Mouse (Mus musculus) forebrain, embryonic 15.5 days (tissue): ENCODE measurements around the gene Isl1. TPM values are rescaled to one million over a fixed set of nuclear protein-coding genes. Genes with fewer than 3 reads are reported as not detected.

Source experiments
- ATAC-seq: fragments of 200-750 bp; cut with Nextera tagmentation; replicated peaks from 2 replicates; pipeline ENCODE4 v1.8.0; 2017; ENCODE audit warnings: mild to moderate bottlenecking, moderate TSS enrichment, moderate library complexity
- H3K27ac ChIP-seq: fragments of 300-500 bp; sonication (generic); replicated peaks from 2 replicates; pipeline ENCODE4 v1.5.1; 2015; ENCODE audit warnings: mild to moderate bottlenecking, inconsistent platforms
- H3K27me3 ChIP-seq: fragments of 300-500 bp; sonication (generic); 2 replicates; pipeline ENCODE4 v1.6.1; 2015; ENCODE audit warnings: inconsistent platforms
- H3K36me3 ChIP-seq: fragments of 300-500 bp; sonication (generic); 2 replicates; pipeline ENCODE4 v1.6.1; 2015; ENCODE audit warnings: mild to moderate bottlenecking, inconsistent platforms
- H3K4me1 ChIP-seq: fragments of 300-500 bp; sonication (generic); 2 replicates; pipeline ENCODE4 v1.6.1; 2015; ENCODE audit warnings: inconsistent platforms
- H3K4me2 ChIP-seq: fragments of 300-500 bp; sonication (generic); replicated peaks from 2 replicates; pipeline ENCODE4 v1.6.1; 2015; ENCODE audit warnings: mild to moderate bottlenecking, inconsistent platforms
- H3K4me3 ChIP-seq: fragments of 300-500 bp; sonication (generic); 2 replicates; pipeline ENCODE4 v1.5.1; 2015; ENCODE audit warnings: mild to moderate bottlenecking, inconsistent platforms
- H3K9ac ChIP-seq: fragments of 300-500 bp; sonication (generic); replicated peaks from 2 replicates; pipeline ENCODE4 v1.6.1; 2015; ENCODE audit warnings: mild to moderate bottlenecking, inconsistent platforms
- H3K9me3 ChIP-seq: fragments of 300-500 bp; sonication (generic); 2 replicates; pipeline ENCODE4 v1.6.1; 2016; ENCODE audit warnings: inconsistent platforms
- WGBS: fragments of 180-500 bp; shearing (Covaris S2); methylation state at CpG from one replicate; pipeline ENCODE4 v1.1.7; 2015; ENCODE audit warnings: mixed read lengths; 5-methylcytosine and 5-hydroxymethylcytosine counted together
- polyA plus RNA-seq: library from polyadenylated mRNA; unstranded; fragments of >200 nt; fragmentation: Nextera tagmentation; extraction: Ambion mirVana; gene quantifications from 2 replicates; pipeline ENCODE4 v1.2.1, GENCODE M21; 2015

Gene Isl1
- polyA plus RNA-seq, 1 experiment from 2014 or later = 65.4 TPM

- 5% methylated on average over 27 of the region's 27 CpGs for WGBS
- peak; percentile 51 for ATAC-seq
- Histone ChIP-seq H3K4me2 (peak overlapping the region; percentile 24; the same call in 1 of the 2 replicates), H3K9me3 (no peaks in the 10 kb centered on the region), H3K4me1 (peaks cover 14% of the 10 kb centered on the region; the same call in 1 of the 2 replicates), H3K27me3 (peaks cover 64% of the 10 kb centered on the region), H3K36me3 (no peaks in the 10 kb centered on the region), H3K4me3 (peak overlapping the region; percentile 0; the same call in 1 of the 2 replicates), H3K9ac (no peak overlapping the region), H3K27ac (no peak overlapping the region)
Observed at GRCm38 (mm10) chr13:116293301-116294150, 16.0 kb downstream of the Isl1 start.

GRCm38 (mm10) chr13:116289655-116290054, 19.8 kb downstream of the Isl1 start:
- Histone ChIP-seq H3K36me3 (no peaks in the 10 kb centered on the region), H3K4me1 (peaks cover 6% of the 10 kb centered on the region; the same call in 1 of the 2 replicates), H3K9ac (no peak overlapping the region), H3K9me3 (no peaks in the 10 kb centered on the region), H3K27me3 (peaks cover 32% of the 10 kb centered on the region), H3K4me3 (no peak overlapping the region), H3K27ac (no peak overlapping the region), H3K4me2 (no peak overlapping the region)
- ATAC-seq = no peak
- WGBS = 98% methylated on average over 1 of the region's 1 CpGs

- no peak overlapping the region for H3K4me2 ChIP-seq
- no peak overlapping the region for H3K9ac ChIP-seq
- no peaks in the 10 kb centered on the region for H3K9me3 ChIP-seq
- H3K4me1 ChIP-seq = no peaks in the 10 kb centered on the region
- 53% methylated on average over 9 of the region's 9 CpGs for WGBS
- no peaks in the 10 kb centered on the region for H3K36me3 ChIP-seq
- no peak overlapping the region for H3K27ac ChIP-seq
- no peak for ATAC-seq
- no peaks in the 10 kb centered on the region for H3K27me3 ChIP-seq
- no peak overlapping the region for H3K4me3 ChIP-seq
Observed at GRCm38 (mm10) chr13:116279207-116279772, 30.2 kb downstream of the Isl1 start.
